Mouse (Mus musculus): ENCODE data around the gene Map3k12. TPM values are rescaled to one million over a fixed set of nuclear protein-coding genes. Genes with fewer than 3 reads are reported as not detected.

The Map3k12 gene
- total and polyA plus RNA-seq, 2 experiments from 2014 or later: 39.4 to 75.0 TPM

GRCm38 (mm10) chr15:102451666-102452430, 65.0 kb downstream of the Map3k12 start:
- no peak for TF ChIP-seq CTCF (IDR thresholded peaks at IDR 0.05; ENCODE audit: low read depth)
- no peaks in the 10 kb centered on the region for H3K4me1 ChIP-seq (ENCODE audit: insufficient read depth)
- no peak overlapping the region for H3K27ac ChIP-seq (ENCODE audit: low read depth, low read length)
- no peaks in the 10 kb centered on the region for H3K9me3 ChIP-seq (ENCODE audit: low read length)
- 79% methylated on average over 26 of the region's 26 CpGs for WGBS
- no peak for DNase-seq
- H3K4me2 ChIP-seq (ENCODE audit: low read depth): no peak overlapping the region
- no peaks in the 10 kb centered on the region for H3K27me3 ChIP-seq (ENCODE audit: insufficient read depth, low read length)
- no peak for ATAC-seq
- no peak overlapping the region for H3K9ac ChIP-seq
- H3K4me3 ChIP-seq (ENCODE audit: low read depth, low read length): no peak overlapping the region
- no peaks in the 10 kb centered on the region for H3K36me3 ChIP-seq (ENCODE audit: insufficient read depth)

DNA sequence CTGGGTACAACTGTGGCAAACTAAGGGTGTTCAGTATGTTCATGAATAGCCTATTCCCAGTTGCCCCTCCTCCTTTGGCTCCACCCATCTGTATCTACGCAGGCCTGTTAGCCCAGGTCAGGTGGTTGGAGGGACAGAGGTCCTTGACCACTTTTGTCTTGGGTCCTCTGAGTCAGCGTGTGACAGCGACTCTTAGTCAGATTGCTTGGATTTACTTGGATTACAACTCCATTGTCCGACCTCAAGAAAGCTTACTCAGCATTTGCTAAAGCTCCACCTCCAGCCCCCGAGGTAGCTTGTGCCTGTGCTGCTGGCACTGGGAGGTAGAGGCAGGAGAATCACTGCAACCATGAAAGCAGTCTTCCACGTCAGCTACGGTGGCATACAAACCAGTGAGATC, 65.9 kb downstream of the Map3k12 start:
- no peak for ATAC-seq
- Histone ChIP-seq H3K9ac (no peak overlapping the region), H3K36me3 (ENCODE audit: insufficient read depth) (no peaks in the 10 kb centered on the region), H3K4me2 (ENCODE audit: low read depth) (no peak overlapping the region), H3K27ac (ENCODE audit: low read depth, low read length) (no peak overlapping the region), H3K9me3 (ENCODE audit: low read length) (no peaks in the 10 kb centered on the region), H3K27me3 (ENCODE audit: insufficient read depth, low read length) (no peaks in the 10 kb centered on the region), H3K4me3 (ENCODE audit: low read depth, low read length) (no peak overlapping the region), H3K4me1 (ENCODE audit: insufficient read depth) (no peaks in the 10 kb centered on the region)
- TF ChIP-seq CTCF (IDR thresholded peaks at IDR 0.05; ENCODE audit: low read depth): no peak
- DNase-seq: no peak
- WGBS: 20% methylated on average over 7 of the region's 7 CpGs

DNA sequence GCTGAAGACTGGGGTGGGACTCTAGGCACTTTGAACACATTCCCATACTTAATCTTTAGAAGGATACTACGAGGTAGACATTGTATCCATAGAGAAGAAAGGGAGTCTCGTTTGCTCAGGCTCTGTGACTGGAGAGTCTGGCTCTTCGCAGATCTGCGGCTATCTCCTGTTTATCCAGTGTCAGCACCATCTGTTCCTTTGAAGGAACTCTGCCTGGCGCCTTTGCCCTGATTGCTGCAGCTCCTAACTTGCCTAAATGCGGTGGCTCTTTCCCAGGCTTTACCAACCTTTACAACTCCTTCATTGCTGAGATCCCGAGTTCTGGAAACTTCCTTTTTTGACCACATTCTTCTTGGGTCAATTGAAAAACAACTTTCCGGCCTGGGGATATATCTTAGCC, 67.5 kb downstream of the Map3k12 start:
- DNase-seq: no peak

More for the DNA sequence above, 67.5 kb downstream of the Map3k12 start:
- no peaks in the 10 kb centered on the region for H3K9me3 ChIP-seq (ENCODE audit: low read length)
- H3K9ac ChIP-seq: no peak overlapping the region
- TF ChIP-seq CTCF (IDR thresholded peaks at IDR 0.05; ENCODE audit: low read depth): no peak
- no peaks in the 10 kb centered on the region for H3K27me3 ChIP-seq (ENCODE audit: insufficient read depth, low read length)
- no peak overlapping the region for H3K27ac ChIP-seq (ENCODE audit: low read depth, low read length)
- no peak overlapping the region for H3K4me3 ChIP-seq (ENCODE audit: low read depth, low read length)
- H3K4me2 ChIP-seq (ENCODE audit: low read depth): no peak overlapping the region
- WGBS: 73% methylated on average over 8 of the region's 8 CpGs
- H3K4me1 ChIP-seq (ENCODE audit: insufficient read depth): no peaks in the 10 kb centered on the region
- no peak for ATAC-seq
- no peaks in the 10 kb centered on the region for H3K36me3 ChIP-seq (ENCODE audit: insufficient read depth)

Other genes starting within 250 kb of the Map3k12 start
- gene Gm9918, start 246.5 kb downstream of the Map3k12 start, total RNA-seq (2014; rRNA removed): 0.15 TPM in 1 of 2 replicates, not detected in the other
- gene Gm9918, start 246.5 kb downstream of the Map3k12 start, polyA plus RNA-seq (2015; fragmentation: Nextera tagmentation; extraction: Ambion mirVana): not detected in 2 replicates
- 33.2 and 39.3 TPM in 2 replicates for gene Mfsd5, start 237.6 kb downstream of the Map3k12 start, total RNA-seq (2014; rRNA removed)
- 63.0 and 63.7 TPM in 2 replicates for gene Mfsd5, start 237.6 kb downstream of the Map3k12 start, polyA plus RNA-seq (2015; fragmentation: Nextera tagmentation; extraction: Ambion mirVana)
- gene Espl1, start 220.8 kb downstream of the Map3k12 start, total RNA-seq (2014; rRNA removed): 2.7 and 9.6 TPM in 2 replicates
- 1.5 and 2.3 TPM in 2 replicates for gene Espl1, start 220.8 kb downstream of the Map3k12 start, polyA plus RNA-seq (2015; fragmentation: Nextera tagmentation; extraction: Ambion mirVana)
- 177 and 262 TPM in 2 replicates for gene Pfdn5, start 190.9 kb downstream of the Map3k12 start, total RNA-seq (2014; rRNA removed)
- gene Pfdn5, start 190.9 kb downstream of the Map3k12 start, polyA plus RNA-seq (2015; fragmentation: Nextera tagmentation; extraction: Ambion mirVana): 518 and 621 TPM in 2 replicates
- 46.4 and 54.2 TPM in 2 replicates for gene Myg1, start 185.4 kb downstream of the Map3k12 start, total RNA-seq (2014; rRNA removed)
- 80.2 and 85.7 TPM in 2 replicates for gene Myg1, start 185.4 kb downstream of the Map3k12 start, polyA plus RNA-seq (2015; fragmentation: Nextera tagmentation; extraction: Ambion mirVana)
- gene Aaas, start 166.3 kb downstream of the Map3k12 start, total RNA-seq (2014; rRNA removed): 25.5 and 27.9 TPM in 2 replicates
- gene Aaas, start 166.3 kb downstream of the Map3k12 start, polyA plus RNA-seq (2015; fragmentation: Nextera tagmentation; extraction: Ambion mirVana): 31.6 and 33.4 TPM in 2 replicates
- 0.92 and 2.1 TPM in 2 replicates for gene Sp7, start 149.9 kb downstream of the Map3k12 start, total RNA-seq (2014; rRNA removed)
- gene Sp7, start 149.9 kb downstream of the Map3k12 start, polyA plus RNA-seq (2015; fragmentation: Nextera tagmentation; extraction: Ambion mirVana): 0.30 and 0.35 TPM in 2 replicates
- gene Sp1, start 110.9 kb downstream of the Map3k12 start, total RNA-seq (2014; rRNA removed): 16.4 and 22.5 TPM in 2 replicates
- 2.0 and 2.6 TPM in 2 replicates for gene Sp1, start 110.9 kb downstream of the Map3k12 start, polyA plus RNA-seq (2015; fragmentation: Nextera tagmentation; extraction: Ambion mirVana)
- gene Amhr2, start 71.7 kb downstream of the Map3k12 start, total RNA-seq (2014; rRNA removed): 0.38 and 1.1 TPM in 2 replicates
- 0.34 and 0.65 TPM in 2 replicates for gene Amhr2, start 71.7 kb downstream of the Map3k12 start, polyA plus RNA-seq (2015; fragmentation: Nextera tagmentation; extraction: Ambion mirVana)
- gene Prr13, start 58.0 kb downstream of the Map3k12 start, total RNA-seq (2014; rRNA removed): 21.5 and 22.3 TPM in 2 replicates
- 69.9 and 90.9 TPM in 2 replicates for gene Prr13, start 58.0 kb downstream of the Map3k12 start, polyA plus RNA-seq (2015; fragmentation: Nextera tagmentation; extraction: Ambion mirVana)
- gene Pcbp2, start 46.5 kb downstream of the Map3k12 start, total RNA-seq (2014; rRNA removed): 134 and 154 TPM in 2 replicates
- gene Pcbp2, start 46.5 kb downstream of the Map3k12 start, polyA plus RNA-seq (2015; fragmentation: Nextera tagmentation; extraction: Ambion mirVana): 102 and 103 TPM in 2 replicates
- gene Gm10337, start 13.3 kb downstream of the Map3k12 start, total RNA-seq (2014; rRNA removed): not detected in 2 replicates
- gene Gm10337, start 13.3 kb downstream of the Map3k12 start, polyA plus RNA-seq (2015; fragmentation: Nextera tagmentation; extraction: Ambion mirVana): 3.7 and 4.2 TPM in 2 replicates
- 87.5 and 94.7 TPM in 2 replicates for gene Tarbp2, start 1.1 kb upstream of the Map3k12 start, total RNA-seq (2014; rRNA removed)
- 86.4 and 89.5 TPM in 2 replicates for gene Tarbp2, start 1.1 kb upstream of the Map3k12 start, polyA plus RNA-seq (2015; fragmentation: Nextera tagmentation; extraction: Ambion mirVana)
- gene Npff, start 7.9 kb upstream of the Map3k12 start, total RNA-seq (2014; rRNA removed): 2.5 and 3.1 TPM in 2 replicates
- gene Npff, start 7.9 kb upstream of the Map3k12 start, polyA plus RNA-seq (2015; fragmentation: Nextera tagmentation; extraction: Ambion mirVana): 1.5 and 1.7 TPM in 2 replicates
- gene Gm28047, start 108.0 kb upstream of the Map3k12 start, total RNA-seq (2014; rRNA removed): not detected in 2 replicates
- 0.74 TPM in 1 of 2 replicates, not detected in the other for gene Gm28047, start 108.0 kb upstream of the Map3k12 start, polyA plus RNA-seq (2015; fragmentation: Nextera tagmentation; extraction: Ambion mirVana)
- 9.9 and 13.2 TPM in 2 replicates for gene Atf7, start 108.4 kb upstream of the Map3k12 start, total RNA-seq (2014; rRNA removed)
- gene Atf7, start 108.4 kb upstream of the Map3k12 start, polyA plus RNA-seq (2015; fragmentation: Nextera tagmentation; extraction: Ambion mirVana): 8.4 and 10.2 TPM in 2 replicates
- 75.2 and 170 TPM in 2 replicates for gene Atp5g2, start 155.3 kb upstream of the Map3k12 start, total RNA-seq (2014; rRNA removed)
- gene Atp5g2, start 155.3 kb upstream of the Map3k12 start, polyA plus RNA-seq (2015; fragmentation: Nextera tagmentation; extraction: Ambion mirVana): 63.5 and 75.3 TPM in 2 replicates
- 42.6 and 47.1 TPM in 2 replicates for gene Calcoco1, start 205.1 kb upstream of the Map3k12 start, total RNA-seq (2014; rRNA removed)
- 33.5 and 36.9 TPM in 2 replicates for gene Calcoco1, start 205.1 kb upstream of the Map3k12 start, polyA plus RNA-seq (2015; fragmentation: Nextera tagmentation; extraction: Ambion mirVana)

Data from forebrain, postnatal 0 days (tissue).